Mouse (Mus musculus): ENCODE results near the gene Sec16b. TPM values are rescaled to one million over a fixed set of nuclear protein-coding genes. Genes with fewer than 3 reads are reported as not detected.
A peak's percentile ranks its signal among the peaks of the same experiment; 100 is the strongest.

Sec16b gene
- 1.1 and 1.5 TPM in 2 replicates for polyA plus RNA-seq (2014; fragmentation: Nextera tagmentation; extraction: Ambion mirVana)

- ATAC-seq (ENCODE audit: low FRiP score) = peak; percentile 38; the same call in 1 of the 2 replicates
- no peaks in the 10 kb centered on the region for H3K27me3 ChIP-seq (ENCODE audit: control insufficient read depth, insufficient read depth, low read length)
- H3K9me3 ChIP-seq (ENCODE audit: control insufficient read depth, low read length) = no peaks in the 10 kb centered on the region
- H3K27ac ChIP-seq (ENCODE audit: low read depth, low read length) = no peak within 1 kb of the TSS
- no peak within 1 kb of the TSS for H3K9ac ChIP-seq (ENCODE audit: low read depth, low read length)
- no peak within 1 kb of the TSS for H3K4me2 ChIP-seq (replicated peaks; ENCODE audit: low read depth, low read length)
- no peaks in the 10 kb centered on the region for H3K36me3 ChIP-seq (ENCODE audit: control insufficient read depth, insufficient read depth, low read length)
- 29% methylated on average over 5 of the region's 5 CpGs for WGBS
- DNase-seq (ENCODE audit: low spot score) = peak; percentile 45
- no peaks in the 10 kb centered on the region for H3K4me1 ChIP-seq (replicated peaks; ENCODE audit: control insufficient read depth, insufficient read depth, low read length)
- H3K4me3 ChIP-seq (ENCODE audit: low read depth, low read length) = no peak within 1 kb of the TSS
Observed at GRCm38 (mm10) chr1:157506522-157506921, at the start of gene Sec16b. Gene Sec16b, plus strand, starts transcription at chr1:157506728.

GRCm38 (mm10) chr1:157457789-157458188 is 48.7 kb upstream of the Sec16b start:
- no peaks in the 10 kb centered on the region for H3K27me3 ChIP-seq (ENCODE audit: control insufficient read depth, insufficient read depth, low read length)
- no peaks in the 10 kb centered on the region for H3K36me3 ChIP-seq (ENCODE audit: control insufficient read depth, insufficient read depth, low read length)
- no peak overlapping the region for H3K4me2 ChIP-seq (replicated peaks; ENCODE audit: low read depth, low read length)
- no peak for DNase-seq (ENCODE audit: low spot score)
- peaks cover 4% of the 10 kb centered on the region for H3K4me1 ChIP-seq (replicated peaks; ENCODE audit: control insufficient read depth, insufficient read depth, low read length)
- H3K9me3 ChIP-seq (ENCODE audit: control insufficient read depth, low read length) = no peaks in the 10 kb centered on the region
- no peak overlapping the region for H3K27ac ChIP-seq (ENCODE audit: low read depth, low read length)
- 72% methylated on average over 3 of the region's 3 CpGs for WGBS
- no peak for ATAC-seq (ENCODE audit: low FRiP score)
- H3K4me3 ChIP-seq (ENCODE audit: low read depth, low read length) = no peak overlapping the region
- no peak overlapping the region for H3K9ac ChIP-seq (ENCODE audit: low read depth, low read length)

GRCm38 (mm10) chr1:157458421-157459208 is 47.9 kb upstream of the Sec16b start, which contains the start of gene Cryzl2:
Gene Cryzl2, plus strand, starts transcription at chr1:157458577.
- peak within 1 kb of the TSS; percentile 47 for H3K9ac ChIP-seq (ENCODE audit: low read depth, low read length)
- H3K4me2 ChIP-seq (replicated peaks; ENCODE audit: low read depth, low read length) = peak within 1 kb of the TSS; percentile 55
- no peaks in the 10 kb centered on the region for H3K36me3 ChIP-seq (ENCODE audit: control insufficient read depth, insufficient read depth, low read length)
- peak within 1 kb of the TSS; percentile 42 for H3K27ac ChIP-seq (ENCODE audit: low read depth, low read length)
- H3K27me3 ChIP-seq (ENCODE audit: control insufficient read depth, insufficient read depth, low read length) = no peaks in the 10 kb centered on the region
- peak within 1 kb of the TSS; percentile 31 for H3K4me3 ChIP-seq (ENCODE audit: low read depth, low read length)
- ATAC-seq (ENCODE audit: low FRiP score) (peak; percentile 89), DNase-seq (ENCODE audit: low spot score) (peak; percentile 86)
- 2% methylated on average over 26 of the region's 29 CpGs for WGBS
- peaks cover 4% of the 10 kb centered on the region for H3K4me1 ChIP-seq (replicated peaks; ENCODE audit: control insufficient read depth, insufficient read depth, low read length)
- no peaks in the 10 kb centered on the region for H3K9me3 ChIP-seq (ENCODE audit: control insufficient read depth, low read length)

GRCm38 (mm10) chr1:157459904-157460303 is 46.6 kb upstream of the Sec16b start:
- DNase-seq (ENCODE audit: low spot score) (no peak), ATAC-seq (ENCODE audit: low FRiP score) (no peak)
- no peaks in the 10 kb centered on the region for H3K36me3 ChIP-seq (ENCODE audit: control insufficient read depth, insufficient read depth, low read length)
- H3K9me3 ChIP-seq (ENCODE audit: control insufficient read depth, low read length) = no peaks in the 10 kb centered on the region
- no peak overlapping the region for H3K9ac ChIP-seq (ENCODE audit: low read depth, low read length)
- no peaks in the 10 kb centered on the region for H3K27me3 ChIP-seq (ENCODE audit: control insufficient read depth, insufficient read depth, low read length)
- H3K4me1 ChIP-seq (replicated peaks; ENCODE audit: control insufficient read depth, insufficient read depth, low read length) = peaks cover 4% of the 10 kb centered on the region
- H3K4me2 ChIP-seq (replicated peaks; ENCODE audit: low read depth, low read length) = no peak overlapping the region
- H3K27ac ChIP-seq (ENCODE audit: low read depth, low read length) = no peak overlapping the region
- H3K4me3 ChIP-seq (ENCODE audit: low read depth, low read length) = no peak overlapping the region
- whole genome bisulfite sequencing = 95% methylated on average over 5 of the region's 5 CpGs

- H3K4me1 ChIP-seq (replicated peaks; ENCODE audit: control insufficient read depth, insufficient read depth, low read length) = peaks cover 4% of the 10 kb centered on the region
Observed at GRCm38 (mm10) chr1:157461276-157461675, 45.3 kb upstream of the Sec16b start.

GRCm38 (mm10) chr1:157462336-157462735 is 44.2 kb upstream of the Sec16b start:
- peaks cover 4% of the 10 kb centered on the region for H3K4me1 ChIP-seq (replicated peaks; ENCODE audit: control insufficient read depth, insufficient read depth, low read length)
- H3K9me3 ChIP-seq (ENCODE audit: control insufficient read depth, low read length) = no peaks in the 10 kb centered on the region
- DNase-seq (ENCODE audit: low spot score) (no peak), ATAC-seq (ENCODE audit: low FRiP score) (no peak)
- H3K27ac ChIP-seq (ENCODE audit: low read depth, low read length) = no peak overlapping the region
- no peak overlapping the region for H3K4me2 ChIP-seq (replicated peaks; ENCODE audit: low read depth, low read length)
- 84% methylated on average over 3 of the region's 3 CpGs for WGBS
- H3K4me3 ChIP-seq (ENCODE audit: low read depth, low read length) = no peak overlapping the region
- no peaks in the 10 kb centered on the region for H3K36me3 ChIP-seq (ENCODE audit: control insufficient read depth, insufficient read depth, low read length)
- H3K27me3 ChIP-seq (ENCODE audit: control insufficient read depth, insufficient read depth, low read length) = no peaks in the 10 kb centered on the region
- H3K9ac ChIP-seq (ENCODE audit: low read depth, low read length) = no peak overlapping the region

More at GRCm38 (mm10) chr1:157461276-157461675, 45.3 kb upstream of the Sec16b start:
- H3K9me3 ChIP-seq (ENCODE audit: control insufficient read depth, low read length) = no peaks in the 10 kb centered on the region
- DNase-seq (ENCODE audit: low spot score) (no peak), ATAC-seq (ENCODE audit: low FRiP score) (no peak)
- no peak overlapping the region for H3K4me2 ChIP-seq (replicated peaks; ENCODE audit: low read depth, low read length)
- H3K9ac ChIP-seq (ENCODE audit: low read depth, low read length) = no peak overlapping the region
- no peaks in the 10 kb centered on the region for H3K36me3 ChIP-seq (ENCODE audit: control insufficient read depth, insufficient read depth, low read length)
- no peaks in the 10 kb centered on the region for H3K27me3 ChIP-seq (ENCODE audit: control insufficient read depth, insufficient read depth, low read length)
- no peak overlapping the region for H3K4me3 ChIP-seq (ENCODE audit: low read depth, low read length)
- 96% methylated on average over 5 of the region's 5 CpGs for WGBS
- H3K27ac ChIP-seq (ENCODE audit: low read depth, low read length) = no peak overlapping the region

GRCm38 (mm10) chr1:157465194-157465593 is 41.3 kb upstream of the Sec16b start:
- Histone ChIP-seq H3K36me3 (ENCODE audit: control insufficient read depth, insufficient read depth, low read length) (no peaks in the 10 kb centered on the region), H3K4me1 (replicated peaks; ENCODE audit: control insufficient read depth, insufficient read depth, low read length) (no peaks in the 10 kb centered on the region), H3K4me2 (replicated peaks; ENCODE audit: low read depth, low read length) (no peak overlapping the region), H3K4me3 (ENCODE audit: low read depth, low read length) (no peak overlapping the region), H3K9me3 (ENCODE audit: control insufficient read depth, low read length) (no peaks in the 10 kb centered on the region), H3K9ac (ENCODE audit: low read depth, low read length) (no peak overlapping the region), H3K27ac (ENCODE audit: low read depth, low read length) (no peak overlapping the region), H3K27me3 (ENCODE audit: control insufficient read depth, insufficient read depth, low read length) (no peaks in the 10 kb centered on the region)
- WGBS = 78% methylated on average over 3 of the region's 3 CpGs
- ATAC-seq (ENCODE audit: low FRiP score) (no peak), DNase-seq (ENCODE audit: low spot score) (peak; percentile 66)

- Histone ChIP-seq H3K4me3 (ENCODE audit: low read depth, low read length) (no peak overlapping the region), H3K4me1 (replicated peaks; ENCODE audit: control insufficient read depth, insufficient read depth, low read length) (no peaks in the 10 kb centered on the region), H3K4me2 (replicated peaks; ENCODE audit: low read depth, low read length) (no peak overlapping the region), H3K9me3 (ENCODE audit: control insufficient read depth, low read length) (no peaks in the 10 kb centered on the region), H3K27me3 (ENCODE audit: control insufficient read depth, insufficient read depth, low read length) (no peaks in the 10 kb centered on the region), H3K27ac (ENCODE audit: low read depth, low read length) (no peak overlapping the region), H3K36me3 (ENCODE audit: control insufficient read depth, insufficient read depth, low read length) (no peaks in the 10 kb centered on the region), H3K9ac (ENCODE audit: low read depth, low read length) (no peak overlapping the region)
- 97% methylated on average over 8 of the region's 8 CpGs for WGBS
- ATAC-seq (ENCODE audit: low FRiP score) (no peak), DNase-seq (ENCODE audit: low spot score) (no peak)
Observed at GRCm38 (mm10) chr1:157467866-157468265, 38.7 kb upstream of the Sec16b start.

Measured in hindbrain, embryonic 11.5 days (tissue).